Mouse (Mus musculus): ENCODE measurements at regions not wholly inside any gene's neighbourhood (a gene's known extent, or its start where the extent isn't known, plus 50 kb on each side); places are given as distances from the start of the nearest gene placed in this dataset.

DNA sequence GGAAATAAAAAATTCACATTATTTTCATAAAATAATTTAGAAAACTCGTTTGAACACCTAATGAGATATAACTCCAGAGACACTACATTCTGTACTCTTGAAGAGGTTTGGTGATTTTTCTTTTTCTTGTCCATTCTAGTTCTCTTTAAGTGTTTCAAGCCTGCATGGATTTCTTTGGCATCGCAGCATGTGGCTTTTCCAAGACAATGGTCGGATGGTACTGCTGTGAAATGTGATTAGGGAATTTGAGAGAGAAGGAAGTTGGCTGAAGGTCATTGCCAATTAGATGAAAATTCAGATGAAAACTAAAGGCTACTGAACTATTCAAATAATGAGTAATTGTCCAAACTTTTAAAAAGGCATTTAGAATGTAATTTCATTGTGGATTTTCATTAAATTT lies 572.2 kb downstream of the Phex start:
- H3K9ac ChIP-seq (ENCODE audit: low read depth, low read length): no peak overlapping the region
- no peak for TF ChIP-seq CTCF (IDR thresholded peaks at IDR 0.05; ENCODE audit: low read depth)
- no peaks in the 10 kb centered on the region for H3K27me3 ChIP-seq (ENCODE audit: insufficient read depth, low read length)
- DNase-seq (ENCODE audit: low spot score): no peak
- H3K9me3 ChIP-seq (replicated peaks; ENCODE audit: low read length): no peaks in the 10 kb centered on the region
- no peak for ATAC-seq (replicated peaks; ENCODE audit: low FRiP score, low read depth)
- no peaks in the 10 kb centered on the region for H3K4me1 ChIP-seq (replicated peaks; ENCODE audit: insufficient read depth, low read length)
- 60% methylated on average over 3 of the region's 3 CpGs for WGBS
- H3K27ac ChIP-seq: no peak overlapping the region
- no peak overlapping the region for H3K4me3 ChIP-seq (replicated peaks; ENCODE audit: low read depth, low read length)
- no peaks in the 10 kb centered on the region for H3K36me3 ChIP-seq (ENCODE audit: insufficient read depth, low read length)
- H3K4me2 ChIP-seq (ENCODE audit: low read length): no peak overlapping the region

DNA sequence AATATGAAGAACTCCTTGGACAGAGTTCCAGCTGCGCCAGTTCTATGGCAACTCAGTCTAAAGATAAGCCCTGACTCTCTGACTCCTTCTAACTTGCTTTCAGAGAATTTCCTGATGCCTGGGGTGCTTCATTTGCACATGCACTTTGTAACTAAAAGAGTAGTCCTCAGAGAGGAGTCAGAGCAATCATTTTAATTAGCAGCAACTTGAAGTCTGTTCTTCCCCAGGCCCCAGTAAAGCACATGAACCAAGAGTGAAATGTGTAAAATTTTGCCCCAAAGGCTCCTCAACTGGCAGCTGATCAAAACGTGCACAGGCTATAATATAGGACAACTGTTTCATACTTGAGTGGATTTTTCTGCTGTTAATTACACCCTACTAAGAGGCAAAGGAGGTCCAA lies 573.8 kb downstream of the Phex start:
- Histone ChIP-seq H3K4me1 (replicated peaks; ENCODE audit: insufficient read depth, low read length) (no peaks in the 10 kb centered on the region), H3K9ac (ENCODE audit: low read depth, low read length) (no peak overlapping the region), H3K4me3 (replicated peaks; ENCODE audit: low read depth, low read length) (no peak overlapping the region), H3K4me2 (ENCODE audit: low read length) (no peak overlapping the region), H3K27me3 (ENCODE audit: insufficient read depth, low read length) (no peaks in the 10 kb centered on the region), H3K9me3 (replicated peaks; ENCODE audit: low read length) (no peaks in the 10 kb centered on the region), H3K27ac (no peak overlapping the region), H3K36me3 (ENCODE audit: insufficient read depth, low read length) (no peaks in the 10 kb centered on the region)
- no peak for ATAC-seq (replicated peaks; ENCODE audit: low FRiP score, low read depth)
- TF ChIP-seq CTCF (IDR thresholded peaks at IDR 0.05; ENCODE audit: low read depth): no peak
- 40% methylated on average over 2 of the region's 2 CpGs for WGBS
- peak; percentile 1 for DNase-seq (ENCODE audit: low spot score)

DNA sequence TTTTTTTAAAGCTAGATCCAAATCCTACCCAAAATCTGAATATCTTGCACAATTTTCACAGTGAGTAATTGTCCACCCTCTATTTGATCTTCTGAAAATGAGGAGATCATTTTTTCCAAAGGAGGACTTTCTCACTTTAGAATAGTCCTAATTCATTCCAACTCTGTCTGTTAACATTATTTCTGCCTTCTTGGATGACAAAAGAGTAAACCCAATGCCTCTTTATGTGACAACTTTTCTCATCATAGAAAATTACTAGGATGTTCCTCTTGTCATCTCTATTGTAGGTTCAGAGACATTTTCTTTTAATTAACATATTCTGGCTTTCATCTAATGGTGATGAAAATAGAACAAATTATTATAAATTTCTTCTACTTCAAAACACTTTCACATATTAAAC lies 582.9 kb downstream of the Phex start:
- no peaks in the 10 kb centered on the region for H3K9me3 ChIP-seq (replicated peaks; ENCODE audit: low read length)
- TF ChIP-seq CTCF (IDR thresholded peaks at IDR 0.05; ENCODE audit: low read depth): no peak
- H3K4me2 ChIP-seq (ENCODE audit: low read length): no peak overlapping the region
- H3K4me3 ChIP-seq (replicated peaks; ENCODE audit: low read depth, low read length): no peak overlapping the region
- H3K27me3 ChIP-seq (ENCODE audit: insufficient read depth, low read length): no peaks in the 10 kb centered on the region
- no peaks in the 10 kb centered on the region for H3K4me1 ChIP-seq (replicated peaks; ENCODE audit: insufficient read depth, low read length)
- no peak for DNase-seq (ENCODE audit: low spot score)
- no peaks in the 10 kb centered on the region for H3K36me3 ChIP-seq (ENCODE audit: insufficient read depth, low read length)
- no peak overlapping the region for H3K27ac ChIP-seq
- no peak for ATAC-seq (replicated peaks; ENCODE audit: low FRiP score, low read depth)
- no peak overlapping the region for H3K9ac ChIP-seq (ENCODE audit: low read depth, low read length)

DNA sequence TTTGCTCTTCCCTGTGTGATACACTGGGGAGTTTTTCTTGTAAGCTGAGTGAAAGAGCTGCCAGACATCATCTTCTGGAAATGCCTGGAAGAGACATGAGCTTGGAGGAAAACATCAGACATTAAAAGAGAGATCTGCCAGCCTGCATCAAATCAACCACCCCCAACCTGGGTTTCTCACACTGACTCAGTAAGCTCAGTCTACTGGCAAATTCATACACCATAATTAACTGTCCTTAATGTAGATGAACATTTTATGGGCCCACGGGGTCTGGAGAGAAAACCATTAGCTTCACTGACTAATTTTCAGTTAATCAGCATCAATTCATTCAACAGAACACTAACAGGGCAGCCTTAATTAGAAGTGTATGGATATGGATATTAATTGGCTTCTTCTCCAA lies 608.3 kb downstream of the Phex start:
- H3K4me2 ChIP-seq (ENCODE audit: low read length): no peak overlapping the region
- H3K27ac ChIP-seq: no peak overlapping the region
- H3K9me3 ChIP-seq (replicated peaks; ENCODE audit: low read length): no peaks in the 10 kb centered on the region
- H3K27me3 ChIP-seq (ENCODE audit: insufficient read depth, low read length): no peaks in the 10 kb centered on the region
- H3K36me3 ChIP-seq (ENCODE audit: insufficient read depth, low read length): no peaks in the 10 kb centered on the region
- ATAC-seq (replicated peaks; ENCODE audit: low FRiP score, low read depth) (no peak), DNase-seq (ENCODE audit: low spot score) (no peak)
- WGBS: 63% methylated on average over 1 of the region's 1 CpGs
- no peak for TF ChIP-seq CTCF (IDR thresholded peaks at IDR 0.05; ENCODE audit: low read depth)
- no peak overlapping the region for H3K4me3 ChIP-seq (replicated peaks; ENCODE audit: low read depth, low read length)
- H3K9ac ChIP-seq (ENCODE audit: low read depth, low read length): no peak overlapping the region
- no peaks in the 10 kb centered on the region for H3K4me1 ChIP-seq (replicated peaks; ENCODE audit: insufficient read depth, low read length)
